Mouse (Mus musculus): ENCODE measurements around the gene Rasgrp3.

Rasgrp3 gene

GRCm38 (mm10) chr17:75506097-75506675 lies 70.5 kb downstream of the Rasgrp3 start:
- DNase-seq: no peak

DNA sequence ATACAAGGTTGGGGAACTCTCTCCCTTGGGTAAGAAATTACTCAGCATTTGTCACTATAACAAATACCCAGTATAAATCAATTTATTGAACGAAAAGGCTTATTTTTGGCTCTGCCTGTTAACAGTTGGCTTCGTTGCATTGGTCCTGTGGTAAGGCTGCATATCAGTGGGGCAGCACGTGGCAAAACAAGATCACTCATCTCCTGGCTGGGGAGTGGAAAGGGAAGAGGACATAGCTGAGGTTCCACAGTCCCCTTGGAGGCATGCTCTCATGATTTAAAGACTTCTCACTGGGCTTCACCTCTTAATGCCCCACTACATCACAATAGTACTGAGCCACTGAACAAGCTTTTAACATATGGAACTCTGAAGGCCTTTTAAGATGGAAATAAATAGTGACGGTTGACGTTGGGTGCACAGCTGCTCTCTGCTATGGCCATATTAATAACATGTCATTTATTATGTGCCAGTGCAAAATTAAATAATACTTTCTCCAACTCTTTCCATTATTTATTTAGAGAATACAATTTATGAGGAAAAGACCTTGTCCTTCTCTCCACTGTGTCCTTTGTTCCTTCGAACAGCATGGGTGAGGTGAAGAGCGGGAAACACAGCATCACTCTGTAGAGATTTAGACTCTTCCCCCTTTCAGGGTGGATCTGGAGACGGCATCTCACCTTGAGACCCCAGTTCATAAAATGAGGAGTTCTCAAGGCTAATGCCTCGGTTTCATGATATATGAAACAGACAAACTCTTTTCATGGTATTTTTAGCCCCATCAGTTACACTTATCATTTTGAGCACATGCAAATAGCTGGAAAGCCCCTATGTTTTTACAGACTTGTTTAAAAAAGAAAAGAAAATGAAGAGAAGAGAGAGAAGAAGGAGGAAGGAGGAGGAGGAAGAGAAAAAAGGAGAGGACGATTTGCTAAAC lies 71.3 kb downstream of the Rasgrp3 start:
- no peak for DNase-seq

- no peak for DNase-seq
Measured at GRCm38 (mm10) chr17:75509257-75509656, 73.6 kb downstream of the Rasgrp3 start.

GRCm38 (mm10) chr17:75516591-75516990 lies 80.9 kb downstream of the Rasgrp3 start:
- no peak for DNase-seq

DNA sequence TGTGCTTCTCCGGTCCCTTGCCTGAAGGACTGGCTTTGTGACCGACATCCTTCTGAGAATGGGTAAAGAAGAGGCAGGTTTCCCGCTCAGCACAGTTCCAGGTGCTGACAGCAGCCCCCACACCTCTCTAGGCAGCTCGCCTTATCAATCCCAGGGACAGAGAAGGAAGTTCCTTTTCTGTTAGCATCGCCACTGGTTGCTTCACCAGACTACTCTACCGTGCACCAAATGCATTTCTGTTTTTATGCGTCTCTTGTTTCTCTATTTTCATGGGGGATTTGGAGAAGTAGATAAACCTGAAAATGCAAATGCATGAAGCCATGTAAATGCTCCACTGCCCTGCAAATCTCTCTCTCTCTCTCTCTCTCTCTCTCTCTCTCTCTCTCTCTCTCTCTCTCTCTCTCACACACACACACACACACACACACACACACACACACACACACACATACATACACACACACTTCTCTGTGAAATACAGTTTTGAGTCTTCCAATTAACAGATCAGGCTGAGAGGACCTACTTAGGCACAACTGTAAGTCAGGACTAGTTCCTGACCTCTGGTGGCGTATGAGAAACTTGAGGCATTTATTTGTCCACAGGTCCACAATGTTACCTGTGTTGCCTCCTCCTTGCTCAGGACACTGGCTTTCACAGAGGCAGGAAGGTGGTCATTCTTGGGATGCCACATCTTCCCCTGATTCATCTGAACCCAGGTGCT lies 82.6 kb downstream of the Rasgrp3 start:
- no peak for DNase-seq

DNA sequence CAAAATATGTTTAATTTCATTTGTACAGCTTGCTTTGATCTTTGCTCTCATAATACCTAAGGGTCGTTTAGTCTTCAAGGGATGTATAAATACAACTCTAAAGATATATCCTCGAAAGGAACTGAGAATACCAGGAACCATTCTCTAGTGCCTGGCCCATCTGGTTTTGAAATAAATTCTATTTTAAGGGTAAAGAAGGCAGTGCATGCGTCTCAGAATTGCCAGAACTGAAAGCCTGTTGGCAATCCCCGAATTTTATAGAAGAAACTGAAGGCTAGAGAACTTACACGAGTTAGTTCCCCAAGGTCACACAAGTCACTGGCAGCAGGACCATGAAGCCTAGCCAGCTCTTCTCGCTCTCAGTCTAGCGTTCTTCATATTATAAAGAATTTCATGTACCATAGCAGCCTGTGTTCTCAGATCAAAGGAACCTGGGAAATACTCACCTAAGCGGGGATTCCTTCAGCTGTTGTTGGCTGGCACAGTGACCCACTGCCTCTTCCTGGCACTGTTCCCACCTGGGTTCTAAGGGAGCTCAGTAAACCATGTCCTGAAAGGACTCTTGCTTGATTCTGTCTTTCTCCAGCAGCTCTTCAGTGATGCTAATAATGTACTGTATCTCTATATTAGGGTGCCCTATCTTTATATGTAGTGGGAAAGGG lies 83.7 kb downstream of the Rasgrp3 start:
- DNase-seq: no peak

- no peak for DNase-seq
Measured at GRCm38 (mm10) chr17:75521236-75521842, 85.6 kb downstream of the Rasgrp3 start.

GRCm38 (mm10) chr17:75522347-75523065 lies 86.8 kb downstream of the Rasgrp3 start:
- peak in 1 of 2 experiments; percentile 24 for DNase-seq

DNA sequence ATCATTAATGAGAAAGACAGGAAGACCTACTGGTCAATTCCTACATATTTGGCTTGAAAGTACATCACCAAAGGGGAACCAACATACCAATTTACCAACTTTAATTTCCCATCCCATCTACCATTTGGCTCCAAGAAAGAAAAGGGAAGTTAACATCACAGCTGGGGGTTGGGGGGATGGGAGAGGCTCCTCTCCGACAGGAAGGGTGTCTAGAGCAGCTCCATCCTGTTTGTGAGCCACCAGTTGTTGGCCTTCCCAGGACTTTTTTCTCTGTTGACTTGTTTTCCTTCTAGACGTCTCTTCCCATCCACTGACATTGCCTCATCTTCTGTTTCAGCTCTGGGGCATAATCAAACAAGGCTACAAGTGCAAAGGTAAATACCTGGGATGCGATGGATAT lies 88.1 kb downstream of the Rasgrp3 start:
- peak; percentile 29 to 56 for DNase-seq

GRCm38 (mm10) chr17:75526411-75526810 lies 90.7 kb downstream of the Rasgrp3 start:
- no peak for DNase-seq

- no peak for DNase-seq
Measured at GRCm38 (mm10) chr17:75529222-75529935, 93.7 kb downstream of the Rasgrp3 start.

- DNase-seq: no peak
Measured at GRCm38 (mm10) chr17:75532469-75532986, 96.8 kb downstream of the Rasgrp3 start.

- DNase-seq: no peak
Measured at GRCm38 (mm10) chr17:75534314-75535020, 98.8 kb downstream of the Rasgrp3 start.

DNA sequence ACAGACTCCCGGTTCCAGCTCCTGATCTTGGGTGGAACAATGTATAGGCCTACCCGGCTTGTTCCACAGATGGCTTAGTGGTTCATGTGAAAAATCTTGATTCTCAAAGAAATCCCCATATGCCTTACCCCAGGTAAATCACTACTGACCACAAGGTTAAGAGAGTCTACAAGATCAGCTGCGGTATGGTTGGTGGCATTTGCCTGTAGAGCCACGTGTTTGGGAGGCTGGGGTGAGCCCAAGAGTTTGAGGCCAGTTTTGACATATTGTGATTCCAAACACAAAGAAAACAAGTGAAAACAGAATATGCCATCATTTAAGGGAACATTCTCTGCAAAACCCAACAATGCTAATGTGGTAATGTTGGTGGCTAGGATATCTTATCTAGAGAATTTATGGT lies 99.9 kb downstream of the Rasgrp3 start:
- DNase-seq: no peak

GRCm38 (mm10) chr17:75536396-75537049 lies 100.8 kb downstream of the Rasgrp3 start:
- peak in 1 of 2 experiments; percentile 59 for DNase-seq

DNA sequence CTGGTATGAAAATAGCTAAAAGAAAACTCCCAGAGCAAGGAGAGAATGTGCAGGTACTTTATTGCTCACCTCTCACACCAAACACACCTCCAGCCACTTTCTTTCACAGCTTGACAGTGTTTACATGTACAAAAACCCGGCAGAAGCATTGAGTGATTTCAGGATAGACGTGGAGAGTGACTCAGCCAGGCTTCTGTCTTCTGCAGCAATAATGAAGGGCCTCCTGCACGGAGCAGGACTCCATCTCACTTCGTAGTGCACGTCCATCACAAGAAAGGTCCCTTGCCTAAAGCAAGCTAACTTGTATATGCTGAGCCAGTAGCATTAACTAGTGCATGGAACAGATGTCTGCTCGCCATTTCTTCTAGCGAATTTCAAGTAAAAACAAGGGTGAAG lies 101.4 kb downstream of the Rasgrp3 start:
- no peak for DNase-seq

DNA sequence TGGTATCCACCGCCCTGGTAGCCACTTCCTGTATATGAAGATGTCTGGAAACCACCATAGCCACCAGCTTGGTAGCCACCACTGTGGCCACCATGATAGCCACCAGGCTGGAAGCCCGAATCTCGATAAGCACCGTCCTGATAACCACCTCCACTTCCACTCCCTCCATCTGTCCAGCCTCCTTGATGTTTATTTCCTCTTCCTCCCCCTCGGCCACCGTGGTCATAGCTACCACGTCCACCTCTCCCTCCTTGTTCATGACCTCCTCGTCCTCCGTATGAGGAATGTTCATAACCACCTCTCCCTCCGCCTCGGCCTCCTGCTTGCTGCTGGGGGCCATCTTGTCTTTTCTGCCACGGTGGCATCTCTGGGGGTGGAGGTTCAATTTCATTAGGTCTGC lies 102.7 kb downstream of the Rasgrp3 start:
- DNase-seq: no peak

GRCm38 (mm10) chr17:75539130-75539529 lies 103.4 kb downstream of the Rasgrp3 start:
- DNase-seq: peak in 1 of 2 experiments; percentile 52

DNA sequence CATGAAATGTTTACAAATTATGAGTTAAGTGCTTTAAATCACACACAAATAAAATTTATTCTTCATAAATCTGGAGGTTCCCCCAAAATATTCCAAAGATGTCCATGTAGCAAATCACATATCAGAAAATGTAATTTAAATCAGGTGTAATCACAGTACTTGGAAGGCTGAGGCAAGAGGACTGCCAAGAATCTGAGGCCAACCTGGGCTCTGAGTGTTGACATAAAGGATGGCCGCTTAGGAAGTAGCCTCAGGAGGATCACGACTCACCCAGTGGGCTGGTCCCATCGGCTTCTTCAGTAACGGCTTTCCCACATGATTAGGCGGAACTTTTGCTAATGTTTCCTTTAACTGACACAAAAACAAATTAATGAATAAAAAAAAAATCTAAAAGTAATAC lies 104.1 kb downstream of the Rasgrp3 start:
- peak in 1 of 2 experiments; percentile 42 for DNase-seq

- no peak for DNase-seq
Measured at GRCm38 (mm10) chr17:75543434-75543833, 107.7 kb downstream of the Rasgrp3 start.

All from lung, adult 18-20 months (tissue).